Mouse (Mus musculus): Measurements from ENCODE around the gene Pde11a. TPM values are rescaled to one million over a fixed set of nuclear protein-coding genes. Genes with fewer than 3 reads are reported as not detected.
A peak's percentile ranks its signal among the peaks of the same experiment; 100 is the strongest.

Pde11a gene
- polyA plus RNA-seq, 1 experiment: 1.6 TPM

DNA sequence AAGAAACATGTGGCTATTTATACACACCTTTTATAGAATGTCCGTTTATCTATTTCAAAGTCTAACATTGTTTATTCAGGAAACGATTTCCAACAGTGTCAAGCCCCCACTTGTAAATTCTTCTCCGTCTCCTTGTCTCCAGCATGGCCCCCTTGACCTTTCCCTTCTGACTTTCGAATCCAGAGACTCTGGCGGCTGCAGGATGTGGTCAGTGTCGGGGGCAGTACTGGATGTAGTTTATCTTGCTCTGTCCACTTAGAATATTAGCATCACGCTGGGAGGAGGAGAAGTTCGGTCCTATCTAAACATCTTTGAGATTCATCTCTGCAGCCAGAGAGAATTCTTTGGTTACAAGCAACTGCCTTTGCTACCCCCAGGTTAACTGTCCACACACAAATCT, 240.2 kb downstream of the Pde11a start:
- DNase-seq (ENCODE audit: extremely low spot score in 1 of 2, low spot score in 1 of 2): no peak

DNA sequence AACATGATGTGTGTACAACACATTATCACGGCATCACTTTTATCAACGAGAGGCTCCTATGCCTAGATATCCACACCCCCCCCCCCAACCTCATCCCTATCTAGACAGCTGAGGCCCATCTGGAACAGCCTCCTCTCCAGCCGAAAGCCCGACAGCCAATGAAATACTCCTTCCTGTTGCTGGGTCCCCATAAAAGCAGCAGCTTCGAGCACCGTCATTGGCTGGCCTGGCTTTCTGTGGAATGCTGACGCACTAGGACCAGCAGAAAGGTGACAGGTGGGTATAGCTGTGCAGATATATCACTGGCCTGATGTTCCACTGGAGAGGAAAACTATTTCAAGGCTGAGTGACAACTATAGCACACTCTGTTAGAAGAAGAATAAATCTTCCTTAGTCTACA, 240.7 kb downstream of the Pde11a start:
- no peak for DNase-seq (ENCODE audit: extremely low spot score in 1 of 2, low spot score in 1 of 2)

- DNase-seq (ENCODE audit: extremely low spot score in 1 of 2, low spot score in 1 of 2): no peak
These were observed 241.3 kb downstream of the Pde11a start for GRCm38 (mm10) chr2:76097284-76097683.

- DNase-seq (ENCODE audit: extremely low spot score in 1 of 2, low spot score in 1 of 2): no peak
These were observed 242.7 kb downstream of the Pde11a start for GRCm38 (mm10) chr2:76095861-76096260.

- DNase-seq (ENCODE audit: extremely low spot score in 1 of 2, low spot score in 1 of 2): no peak
These were observed 248.1 kb downstream of the Pde11a start for GRCm38 (mm10) chr2:76090506-76090905.

- no peak for DNase-seq (ENCODE audit: extremely low spot score in 1 of 2, low spot score in 1 of 2)
These were observed 249.7 kb downstream of the Pde11a start for GRCm38 (mm10) chr2:76088844-76089243.

- no peak for DNase-seq (ENCODE audit: extremely low spot score in 1 of 2, low spot score in 1 of 2)
These were observed 250.2 kb downstream of the Pde11a start for GRCm38 (mm10) chr2:76088413-76088812.

DNA sequence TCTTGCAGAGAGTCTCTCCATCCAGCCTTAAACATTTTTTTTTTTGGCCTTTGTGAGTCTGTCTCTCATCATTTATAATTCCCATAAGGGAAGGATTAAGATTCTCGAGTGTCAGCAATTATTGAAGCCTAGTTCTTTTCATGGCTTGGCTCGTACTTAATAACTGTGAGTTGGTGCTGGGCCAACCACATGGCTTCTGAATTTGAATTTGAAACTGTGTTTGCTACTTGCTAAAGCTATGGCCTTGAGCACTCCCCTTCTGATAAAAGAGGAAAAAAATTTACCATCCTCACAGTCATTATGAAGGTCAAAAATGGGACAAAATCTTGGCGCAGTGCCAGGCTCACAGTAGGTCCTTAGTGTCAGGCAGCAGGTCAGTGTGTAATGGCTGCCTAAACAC, 251.4 kb downstream of the Pde11a start:
- DNase-seq (ENCODE audit: extremely low spot score in 1 of 2, low spot score in 1 of 2): no peak

DNA sequence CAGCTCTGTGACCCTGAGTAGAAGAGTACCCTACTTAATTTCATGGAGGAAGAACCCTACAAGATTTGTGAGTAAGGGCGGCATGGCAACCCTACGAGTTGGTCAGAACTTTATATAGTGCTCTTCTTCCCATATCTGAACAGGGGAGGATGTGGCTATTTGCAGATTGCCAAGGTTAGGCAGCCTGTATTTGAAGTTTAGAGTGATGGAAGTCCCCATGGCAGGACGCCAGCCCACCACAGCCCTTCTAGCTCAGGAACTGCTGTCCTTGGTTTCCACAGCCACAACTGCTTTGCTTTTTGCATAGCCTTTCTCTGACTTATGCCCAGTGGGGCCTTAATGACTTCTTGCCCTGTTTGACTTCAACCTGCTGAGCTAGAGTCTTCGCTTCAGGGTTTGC, 253.6 kb downstream of the Pde11a start:
- DNase-seq (ENCODE audit: extremely low spot score in 1 of 2, low spot score in 1 of 2): no peak

DNA sequence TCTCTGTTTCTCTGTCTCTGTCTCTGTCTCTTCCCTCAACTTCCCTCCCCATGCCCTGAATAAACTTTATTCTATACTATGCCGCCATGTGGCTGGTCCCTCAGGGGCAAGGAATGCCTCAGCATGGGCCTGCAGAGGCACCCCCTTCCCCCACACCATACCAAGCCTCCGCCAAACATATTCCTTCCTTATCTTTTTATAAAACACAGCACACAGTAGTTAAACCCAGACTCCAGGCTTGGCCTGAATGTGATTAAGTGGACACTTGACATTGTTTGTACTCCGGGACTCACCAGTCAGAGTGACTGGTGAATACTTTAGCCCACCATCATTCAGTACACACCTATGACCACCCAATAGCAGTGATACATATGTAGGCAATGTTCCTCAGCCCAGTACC, 254.7 kb downstream of the Pde11a start:
- DNase-seq (ENCODE audit: extremely low spot score in 1 of 2, low spot score in 1 of 2): no peak

DNA sequence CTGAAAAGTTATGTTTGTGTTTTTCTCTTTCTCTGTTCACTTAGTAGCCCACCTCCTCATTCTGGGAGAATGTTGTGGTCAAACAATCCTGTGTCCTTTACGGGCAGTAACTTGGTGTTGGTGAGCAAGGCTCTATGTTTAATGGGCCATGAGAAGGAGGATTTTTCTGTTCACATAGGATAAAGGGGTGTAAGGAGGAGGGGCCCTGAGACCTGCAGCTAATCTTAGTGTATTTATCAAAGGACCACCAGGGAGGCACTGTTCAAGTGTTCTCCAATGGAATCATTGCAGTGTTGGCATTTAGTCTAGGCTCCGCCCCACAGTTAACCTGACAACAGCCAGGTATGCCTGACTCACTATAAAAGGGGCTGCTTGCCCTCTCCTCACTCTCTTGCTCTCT, 255.2 kb downstream of the Pde11a start:
- DNase-seq (ENCODE audit: extremely low spot score in 1 of 2, low spot score in 1 of 2): no peak

DNA sequence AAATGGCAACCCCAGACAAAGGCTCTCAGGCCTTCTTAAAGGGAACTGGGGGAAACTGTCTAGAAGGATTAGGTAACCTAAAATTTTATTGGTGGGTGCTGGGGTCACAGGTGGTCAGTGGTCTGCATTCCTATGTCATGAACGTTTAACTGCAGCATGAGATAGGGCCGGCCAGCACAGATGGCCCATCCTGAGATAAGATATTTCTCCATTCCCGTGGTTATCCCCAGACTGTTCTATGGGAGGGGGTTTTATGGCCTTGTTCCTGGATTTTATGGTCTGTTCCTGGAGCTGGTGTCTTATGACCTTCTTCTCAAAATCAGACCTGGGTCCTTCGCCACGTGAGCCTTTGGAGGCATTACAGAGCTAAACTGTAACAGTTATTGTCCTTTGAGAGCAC, 256.6 kb downstream of the Pde11a start:
- DNase-seq (ENCODE audit: extremely low spot score in 1 of 2, low spot score in 1 of 2): no peak

- DNase-seq (ENCODE audit: extremely low spot score in 1 of 2, low spot score in 1 of 2): no peak
These were observed 258.0 kb downstream of the Pde11a start for GRCm38 (mm10) chr2:76080549-76080948.

DNA sequence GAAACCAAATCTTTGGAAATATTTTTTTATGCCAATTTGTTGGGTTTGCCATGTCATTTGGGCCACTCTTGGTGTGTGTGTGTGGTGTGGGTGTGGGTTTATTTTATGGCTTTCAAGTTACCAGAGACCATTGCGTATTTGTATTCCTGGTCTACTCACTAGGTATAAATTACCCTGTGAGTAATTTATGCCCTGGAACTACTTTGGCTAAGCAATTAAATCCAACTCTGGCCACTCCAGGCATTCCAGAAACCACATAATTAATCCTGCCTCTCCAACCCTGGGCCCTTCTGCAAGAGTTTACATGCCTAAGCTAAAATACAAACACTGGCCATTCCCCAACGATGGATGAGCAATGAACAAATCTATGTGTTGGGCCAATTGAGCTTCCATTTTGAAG, 261.7 kb downstream of the Pde11a start:
- DNase-seq (ENCODE audit: extremely low spot score in 1 of 2, low spot score in 1 of 2): no peak

- no peak for DNase-seq (ENCODE audit: extremely low spot score in 1 of 2, low spot score in 1 of 2)
These were observed 262.5 kb downstream of the Pde11a start for GRCm38 (mm10) chr2:76076047-76076446.

- DNase-seq (ENCODE audit: extremely low spot score in 1 of 2, low spot score in 1 of 2): no peak
These were observed 265.5 kb downstream of the Pde11a start for GRCm38 (mm10) chr2:76073079-76073478.

GRCm38 (mm10) chr2:76070432-76071306, 267.9 kb downstream of the Pde11a start:
- DNase-seq (ENCODE audit: extremely low spot score in 1 of 2, low spot score in 1 of 2): peak in 1 of 2 experiments; percentile 73

DNA sequence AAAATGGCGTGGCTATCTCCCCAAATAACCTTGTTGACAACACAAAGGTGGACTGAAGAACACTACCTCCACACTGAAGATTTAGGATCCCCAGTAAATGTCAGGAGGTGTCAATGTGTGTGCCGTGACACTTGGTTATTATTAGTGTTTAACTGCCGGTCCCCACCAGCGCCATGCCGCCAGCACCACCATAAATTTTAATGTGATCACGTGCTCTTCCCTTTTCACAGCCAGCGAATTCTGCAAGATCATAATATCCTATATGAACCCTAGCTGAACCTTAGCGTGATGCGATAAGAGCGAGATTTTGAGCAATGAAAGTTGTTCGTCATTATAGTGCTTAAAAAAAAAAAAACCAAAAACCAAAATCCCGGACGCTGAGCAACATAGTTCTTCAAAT, 269.3 kb downstream of the Pde11a start:
- DNase-seq (ENCODE audit: extremely low spot score in 1 of 2, low spot score in 1 of 2): no peak

DNA sequence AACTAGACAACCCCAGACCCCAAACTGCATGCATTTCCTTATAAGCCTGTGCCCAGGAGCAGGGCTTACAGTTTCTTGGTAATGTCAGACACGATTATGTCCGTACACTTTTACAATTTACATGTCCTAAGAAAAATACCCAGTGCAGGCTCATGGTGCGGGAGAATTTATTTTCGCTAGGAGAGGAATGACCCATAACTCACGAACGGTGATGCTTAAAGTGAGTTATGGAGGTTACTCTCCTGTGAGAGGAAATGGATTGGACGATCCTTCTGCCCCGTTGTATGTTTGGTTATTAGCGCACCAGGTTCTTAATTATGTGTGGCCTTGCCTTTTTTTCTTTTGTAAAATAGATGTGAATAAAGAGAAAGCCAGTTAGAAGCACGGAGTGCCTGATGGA, 270.4 kb downstream of the Pde11a start:
- no peak for DNase-seq (ENCODE audit: extremely low spot score in 1 of 2, low spot score in 1 of 2)

DNA sequence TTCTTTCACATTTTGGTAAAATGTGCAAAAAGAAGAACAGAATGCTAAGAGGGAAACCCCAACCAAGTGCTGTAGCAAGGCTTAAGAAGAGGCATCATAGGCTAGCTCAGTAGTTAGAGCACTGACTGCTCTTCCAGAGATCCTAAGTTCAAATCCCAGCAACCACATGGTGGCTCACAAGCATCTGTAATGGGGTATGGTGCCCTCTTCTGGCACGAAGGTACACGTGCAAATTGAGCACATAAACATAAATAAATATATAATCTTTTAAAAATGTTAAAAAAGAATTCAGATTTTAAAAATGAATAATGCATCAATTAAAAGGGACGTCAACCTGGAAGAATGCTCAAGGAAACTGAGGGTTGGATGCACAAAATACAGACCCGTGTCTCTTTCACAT, 271.4 kb downstream of the Pde11a start:
- DNase-seq (ENCODE audit: extremely low spot score in 1 of 2, low spot score in 1 of 2): no peak

DNA sequence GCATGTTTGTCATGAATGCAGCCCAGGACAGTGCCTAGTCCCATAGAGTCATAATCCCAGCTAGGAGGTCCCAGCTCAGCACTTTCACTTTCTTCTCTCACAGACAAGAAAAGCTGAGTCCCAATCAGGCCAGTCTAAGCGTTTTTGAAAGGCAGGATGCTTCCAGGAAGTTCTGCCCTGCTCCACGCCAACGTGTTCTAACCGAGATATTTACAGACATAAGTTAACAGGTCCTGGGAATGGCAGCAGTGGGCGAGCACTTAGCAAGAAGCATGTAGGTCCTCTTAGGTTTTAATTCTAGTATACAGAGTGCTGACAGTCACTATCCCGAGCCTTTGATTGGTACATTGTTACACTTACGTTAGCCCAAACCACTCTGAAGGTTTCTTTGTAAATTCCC, 273.3 kb downstream of the Pde11a start:
- DNase-seq (ENCODE audit: extremely low spot score in 1 of 2, low spot score in 1 of 2): no peak

GRCm38 (mm10) chr2:76064078-76064477, 274.5 kb downstream of the Pde11a start:
- DNase-seq (ENCODE audit: extremely low spot score in 1 of 2, low spot score in 1 of 2): no peak

GRCm38 (mm10) chr2:76060207-76060606, 278.4 kb downstream of the Pde11a start:
- DNase-seq (ENCODE audit: extremely low spot score in 1 of 2, low spot score in 1 of 2): no peak

Measured in frontal cortex, adult 2 months (tissue).